Mouse (Mus musculus) thymus, postnatal 14 days (tissue): ENCODE data around the gene Pacsin3.

ENCODE experiments used
- DNase-seq: peaks from one replicate; pipeline ENCODE4 v3.0.0; 2021

The Pacsin3 gene

DNA sequence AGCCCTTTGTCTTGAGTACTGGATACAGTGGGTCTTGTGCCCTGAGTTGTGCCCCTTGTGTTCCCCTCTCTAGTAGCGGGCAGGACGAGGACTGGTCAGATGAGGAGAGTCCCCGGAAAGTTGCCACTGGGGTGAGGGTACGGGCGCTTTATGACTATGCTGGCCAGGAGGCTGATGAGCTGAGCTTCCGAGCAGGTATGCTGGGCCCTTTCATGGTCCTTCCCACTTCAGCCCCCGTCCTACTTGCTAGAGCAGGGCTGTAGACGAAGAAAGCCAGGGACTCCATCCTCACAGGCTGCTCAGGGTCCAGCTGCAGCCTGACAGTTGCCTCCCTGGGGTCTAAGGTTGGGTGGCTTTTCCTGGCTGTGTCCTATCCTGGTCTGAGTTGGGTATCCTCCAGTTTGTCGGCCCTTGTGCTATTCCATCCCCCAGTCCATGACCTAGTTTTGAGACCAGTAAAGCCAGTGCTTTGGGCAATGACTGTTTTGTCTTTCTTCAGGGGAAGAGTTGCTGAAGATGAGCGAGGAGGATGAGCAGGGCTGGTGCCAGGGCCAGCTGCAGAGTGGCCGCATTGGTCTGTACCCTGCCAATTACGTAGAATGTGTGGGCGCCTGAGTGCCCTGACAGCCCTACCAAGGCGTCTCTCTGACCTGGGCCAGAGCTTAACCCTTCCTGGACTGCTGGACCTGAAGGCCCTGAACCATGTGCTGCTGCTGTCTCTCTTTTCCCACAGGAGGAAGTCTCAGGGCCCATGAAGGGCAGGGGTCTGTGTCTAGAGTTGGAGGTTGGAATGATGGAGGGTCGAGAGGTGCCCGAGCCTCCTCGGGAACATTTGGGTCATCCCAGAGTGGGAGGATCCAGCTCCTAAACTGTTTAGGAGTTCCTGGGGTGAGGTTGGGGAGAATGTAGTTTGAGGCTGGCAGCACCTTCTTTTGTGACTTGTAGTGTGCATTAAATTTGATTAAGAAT, 8.2 kb downstream of the Pacsin3 start:
- no peak for DNase-seq

- DNase-seq, result peak; percentile 94
These were observed 9.2 kb downstream of the Pacsin3 start, which contains the start of gene Arfgap2 for GRCm38 (mm10) chr2:91264711-91265681. Arfgap2 (plus strand) TSS chr2:91264974.

DNA sequence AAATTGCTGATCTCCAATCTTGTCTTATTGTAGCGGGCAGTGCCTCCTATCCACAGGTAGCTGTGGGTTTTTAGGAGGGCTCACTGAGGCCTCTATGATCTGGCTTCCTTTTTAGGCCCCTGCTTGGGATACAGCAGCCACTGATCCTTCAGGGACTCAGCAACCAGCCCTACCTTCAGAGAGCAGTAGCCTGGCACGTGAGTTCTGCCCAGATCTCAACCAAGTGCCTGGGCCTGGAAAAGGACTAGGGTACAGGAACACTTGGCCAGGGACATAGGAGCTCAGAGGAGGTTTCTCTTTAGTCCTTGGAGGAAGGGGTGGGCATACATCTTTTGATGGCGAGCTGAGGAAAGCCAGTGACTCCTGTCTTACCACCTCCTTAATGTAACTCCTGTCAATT, 12.3 kb downstream of the Pacsin3 start:
- DNase-seq, result no peak

- DNase-seq, result no peak
These were observed 13.0 kb downstream of the Pacsin3 start for GRCm38 (mm10) chr2:91268706-91269105.

DNA sequence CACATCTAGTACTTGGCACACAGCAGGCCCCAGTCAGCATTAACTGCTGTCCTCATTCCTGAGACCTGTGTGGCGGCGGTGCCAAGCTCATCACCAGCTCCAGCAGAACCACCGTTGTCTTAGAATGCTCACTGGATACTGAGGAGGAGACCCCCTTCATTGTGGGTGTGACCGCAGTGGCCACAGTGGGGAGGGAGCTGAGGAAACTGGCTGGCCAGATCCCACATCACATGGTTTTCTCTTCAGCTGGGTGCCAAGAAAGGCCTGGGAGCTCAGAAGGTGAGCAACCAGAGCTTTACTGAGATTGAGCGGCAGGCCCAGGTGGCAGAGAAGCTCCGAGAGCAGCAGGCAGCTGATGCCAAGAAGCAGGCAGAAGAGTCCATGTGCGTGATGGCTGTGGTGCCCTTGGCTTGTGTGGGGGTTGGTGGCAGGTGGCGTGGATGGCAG, 14.0 kb downstream of the Pacsin3 start:
- no peak for DNase-seq

DNA sequence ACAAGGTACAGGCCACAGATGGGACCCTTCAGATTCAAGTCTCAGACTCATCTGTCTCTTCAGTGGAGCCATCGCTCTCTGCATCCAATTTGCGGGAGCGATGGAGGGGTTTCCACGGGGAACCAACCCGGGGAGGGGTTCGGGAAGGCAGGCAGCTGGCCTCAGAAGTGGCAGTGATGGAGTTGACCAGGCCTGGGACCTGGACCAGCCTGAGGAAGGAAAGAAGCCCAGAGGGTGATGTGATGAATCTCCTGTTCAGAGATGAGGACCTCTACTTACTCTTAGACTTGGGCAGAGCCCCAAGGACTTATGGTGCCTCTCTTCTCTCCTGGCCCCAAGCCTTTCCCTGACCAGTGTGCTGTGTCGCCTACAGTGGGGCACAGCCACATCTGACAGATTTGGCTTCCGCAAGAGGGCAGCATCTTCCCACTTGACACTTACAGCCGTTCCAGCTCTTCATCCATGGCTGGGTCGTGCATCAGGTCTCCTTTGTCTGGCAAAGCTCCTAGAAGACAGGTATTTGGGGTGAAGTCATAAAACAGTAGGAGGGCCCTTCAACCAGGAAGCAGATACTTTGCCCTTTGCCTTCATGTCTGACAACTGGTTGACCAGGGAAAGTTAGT, 23.1 kb downstream of the Pacsin3 start:
- DNase-seq, result peak; percentile 46

DNA sequence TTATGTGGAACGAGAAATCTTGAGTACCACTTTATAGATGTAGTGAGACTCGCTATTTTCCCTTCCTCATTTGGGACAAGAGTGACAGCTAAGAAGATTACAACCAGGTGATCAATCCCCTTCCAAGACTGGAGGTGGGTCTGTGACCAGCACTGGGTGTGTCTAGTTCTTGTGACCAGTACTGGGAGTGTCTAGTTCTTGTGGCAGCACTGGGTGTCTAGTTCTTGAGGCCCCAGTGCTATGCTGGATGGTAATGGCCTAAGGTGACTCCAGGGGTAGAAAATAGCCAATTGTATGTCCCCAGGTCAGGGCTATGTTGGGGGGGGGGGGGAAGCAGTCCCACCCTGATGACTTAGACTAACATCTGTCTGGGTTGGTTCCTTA, 23.6 kb downstream of the Pacsin3 start:
- no peak for DNase-seq

DNA sequence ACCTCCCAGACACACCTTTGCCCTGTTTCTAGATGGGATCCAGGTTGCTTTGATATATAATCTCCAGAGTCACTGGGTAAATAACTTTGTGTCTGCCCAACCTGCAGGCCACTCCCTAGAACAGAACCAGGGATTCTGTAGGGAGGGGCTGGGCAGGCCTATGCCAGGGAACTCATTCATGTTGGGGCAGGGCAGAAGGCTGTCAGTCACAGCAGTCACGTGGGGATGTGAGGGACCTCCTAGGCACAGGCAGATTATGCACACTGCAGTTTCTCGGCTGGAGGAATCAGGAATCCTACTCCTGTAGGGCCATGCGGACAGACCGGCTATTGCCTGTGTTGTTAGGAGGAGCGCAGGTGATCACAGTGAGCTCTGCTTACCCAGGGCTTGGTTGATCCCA, 25.6 kb downstream of the Pacsin3 start:
- no peak for DNase-seq

- no peak for DNase-seq
These were observed 28.2 kb downstream of the Pacsin3 start for GRCm38 (mm10) chr2:91283972-91284371.

DNA sequence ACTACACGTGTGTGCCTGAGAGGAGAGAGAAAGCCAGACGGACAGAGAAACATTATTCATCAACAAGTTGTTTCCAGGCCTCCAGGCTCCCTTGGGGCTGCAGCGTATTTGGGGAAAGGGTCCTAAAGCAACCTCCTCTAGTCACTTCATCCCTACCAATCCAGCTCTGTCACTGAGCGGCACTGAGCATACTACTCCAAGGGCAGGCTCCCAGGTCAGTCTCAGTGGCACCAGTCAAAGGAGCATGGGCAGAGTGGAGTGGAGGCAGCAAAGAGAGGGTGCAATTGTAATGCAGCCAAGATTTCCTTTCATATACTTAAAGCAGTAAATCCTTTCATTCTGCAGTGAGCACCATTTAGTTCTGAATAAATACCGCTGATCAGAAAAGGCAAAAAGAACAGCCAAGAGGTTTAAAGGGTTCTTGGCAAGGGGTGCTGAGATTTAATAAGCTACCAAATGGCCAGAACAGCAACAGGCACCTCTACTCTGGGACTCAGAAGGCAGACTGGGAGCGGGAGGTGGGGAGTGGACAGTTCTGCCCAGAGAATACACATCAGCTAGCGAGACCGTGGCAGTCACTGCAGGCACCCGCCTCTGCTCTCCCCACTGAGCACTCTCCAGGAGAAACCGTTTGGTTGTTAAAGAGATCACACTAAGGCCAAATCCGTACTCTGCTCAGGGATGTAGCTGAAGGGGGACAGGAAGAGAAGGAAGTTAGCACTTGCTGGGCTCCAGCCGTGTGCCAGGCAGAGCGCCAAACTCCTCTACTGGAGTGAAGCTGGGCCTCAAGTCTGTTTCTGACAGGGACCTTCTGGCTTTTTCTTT, 28.8 kb downstream of the Pacsin3 start:
- no peak for DNase-seq

DNA sequence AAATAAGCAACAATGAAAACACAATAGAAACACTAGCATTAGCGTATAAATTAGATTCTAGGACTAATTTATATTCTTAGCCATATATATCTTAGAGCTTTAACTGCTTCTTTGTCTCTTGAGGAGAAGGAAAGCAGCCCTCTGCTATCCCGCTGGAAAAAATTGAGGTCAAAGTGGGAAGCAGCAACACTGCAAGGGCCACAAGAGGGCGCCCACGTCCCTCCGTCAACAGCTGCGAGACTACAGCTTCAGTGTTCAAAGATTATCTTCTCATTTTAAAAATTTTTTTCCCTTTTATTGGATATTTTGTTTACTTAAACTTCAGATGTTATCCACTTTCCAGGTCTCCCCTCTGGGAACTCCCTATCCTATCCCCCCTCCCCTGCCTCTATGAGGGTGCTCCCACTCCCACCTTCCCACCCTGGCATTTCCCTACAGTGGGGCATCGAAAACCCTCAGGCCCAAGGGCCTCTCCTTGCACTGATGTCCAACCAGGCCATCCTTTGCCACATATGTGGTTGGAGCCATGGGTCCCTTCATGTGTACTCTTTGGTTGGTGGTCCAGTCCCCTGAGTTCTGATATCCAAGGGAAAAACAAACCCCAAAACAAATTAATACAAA, 30.2 kb downstream of the Pacsin3 start:
- DNase-seq, result peak; percentile 73

- DNase-seq, result no peak
These were observed 31.8 kb downstream of the Pacsin3 start for GRCm38 (mm10) chr2:91287563-91287962.

- DNase-seq, result no peak
These were observed 35.6 kb downstream of the Pacsin3 start for GRCm38 (mm10) chr2:91291197-91292007.

- no peak for DNase-seq
These were observed 38.5 kb downstream of the Pacsin3 start for GRCm38 (mm10) chr2:91294226-91294625.

- DNase-seq, result no peak
These were observed 40.1 kb downstream of the Pacsin3 start for GRCm38 (mm10) chr2:91295895-91296294.

- no peak for DNase-seq
These were observed 43.4 kb downstream of the Pacsin3 start for GRCm38 (mm10) chr2:91299156-91299555.

DNA sequence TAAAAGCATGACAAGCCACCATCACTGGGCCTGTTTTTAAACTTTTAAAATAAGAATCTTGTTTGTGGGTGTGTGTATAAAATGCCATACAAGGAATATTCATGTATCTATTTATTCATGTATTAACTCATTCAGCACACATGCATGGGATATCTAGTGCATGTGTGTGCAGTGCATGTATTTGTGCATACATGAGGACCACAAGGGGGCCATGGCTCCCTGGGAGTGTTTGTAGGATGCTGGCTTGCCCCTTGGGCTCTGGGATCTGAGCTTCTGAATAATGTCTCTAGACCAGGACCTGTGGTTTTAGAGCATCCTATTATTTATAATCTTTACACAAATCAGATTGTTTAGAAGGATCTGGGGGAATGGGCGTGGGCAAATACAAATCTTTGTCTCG, 45.0 kb downstream of the Pacsin3 start:
- no peak for DNase-seq

DNA sequence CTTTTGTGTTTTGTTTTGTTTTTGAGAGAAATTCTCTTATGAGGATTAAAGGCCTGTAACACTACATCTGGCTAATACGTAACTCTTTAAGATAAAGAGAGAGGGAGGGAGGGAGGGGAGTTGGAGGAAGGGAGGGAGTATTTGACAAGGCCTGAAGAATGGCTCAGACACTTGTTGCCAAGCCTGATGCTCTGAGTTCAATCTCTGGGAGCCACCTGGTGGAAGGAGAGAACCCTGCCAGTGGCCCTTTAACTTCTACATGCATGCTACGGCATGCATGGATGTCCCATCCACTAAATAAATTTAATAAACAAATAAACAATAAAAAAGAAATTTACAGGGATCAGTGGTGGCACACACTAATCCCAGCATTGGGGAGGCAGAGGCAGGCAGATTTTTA, 46.1 kb downstream of the Pacsin3 start:
- no peak for DNase-seq

DNA sequence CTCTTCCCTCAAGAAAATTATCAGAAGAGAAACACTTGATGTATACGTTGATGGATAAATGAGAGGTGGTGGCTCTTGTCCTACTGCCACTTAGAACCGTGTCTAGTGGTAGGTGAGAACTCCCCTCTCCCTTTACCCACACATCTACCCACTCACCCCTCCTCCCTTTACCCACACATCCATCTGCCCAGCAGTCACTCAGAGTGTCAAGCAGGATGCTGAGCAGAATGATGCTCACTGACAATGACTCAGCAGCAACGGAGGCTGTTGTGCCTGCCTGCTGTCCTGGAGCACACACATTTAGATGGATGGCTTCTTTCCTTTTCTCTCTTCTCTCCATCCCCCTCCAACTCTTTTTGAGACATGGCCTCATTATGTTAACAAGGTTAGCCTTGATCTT, 47.1 kb downstream of the Pacsin3 start:
- no peak for DNase-seq

GRCm38 (mm10) chr2:91305926-91306325, 50.2 kb downstream of the Pacsin3 start:
- DNase-seq, result no peak

DNA sequence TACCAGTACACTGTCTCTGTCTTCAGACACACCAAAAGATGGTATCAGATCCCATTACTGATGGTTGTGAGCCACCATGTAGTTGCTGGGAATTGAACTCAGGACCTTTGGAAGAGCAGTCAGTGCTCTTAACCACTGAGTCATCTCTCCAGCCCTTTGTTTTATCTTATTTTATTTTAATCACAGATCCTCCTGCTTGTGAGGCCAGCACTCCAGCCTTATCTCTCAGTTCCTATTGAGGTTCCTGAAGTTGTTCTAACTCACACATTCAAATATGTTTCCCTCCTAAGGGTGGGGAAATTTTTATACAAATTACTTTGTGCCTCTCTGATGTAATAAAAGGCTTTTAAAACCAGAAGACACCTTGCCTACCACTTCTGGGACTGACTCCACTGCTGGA, 50.8 kb downstream of the Pacsin3 start:
- no peak for DNase-seq
